Mouse (Mus musculus) layer of hippocampus, adult 2 months (tissue): ENCODE data around the gene Socs3. TPM values are rescaled to one million over a fixed set of nuclear protein-coding genes. Genes with fewer than 3 reads are reported as not detected.

Experiments used
- DNase-seq, 2 experiments: peaks; one replicate each; pipeline ENCODE4 v3.0.0; 2022; ENCODE audit warnings: low spot score in 2 of 2
- H3K27ac ChIP-seq: fragments of 200-600 bp; 2 replicates; pipeline ENCODE4 v1.8.1; 2022
- H3K4me3 ChIP-seq: fragments of 200-600 bp; 2 replicates; pipeline ENCODE4 v1.8.1; 2022; ENCODE audit warnings: mild to moderate bottlenecking
- CTCF ChIP-seq: fragments of 200-600 bp; conservative IDR thresholded peaks from 2 replicates; pipeline ENCODE4 v1.8.1; 2022; ENCODE audit warnings: antibody characterized with exemption, mild to moderate bottlenecking, moderate library complexity
- total RNA-seq, 2 experiments: library from RNA; stranded (reverse); gene quantifications; 2 replicates each; pipeline ENCODE4 v1.2.3; 2021

Gene Socs3
- total RNA-seq, 2 experiments from 2014 or later = 0.92 to 1.3 TPM

DNA sequence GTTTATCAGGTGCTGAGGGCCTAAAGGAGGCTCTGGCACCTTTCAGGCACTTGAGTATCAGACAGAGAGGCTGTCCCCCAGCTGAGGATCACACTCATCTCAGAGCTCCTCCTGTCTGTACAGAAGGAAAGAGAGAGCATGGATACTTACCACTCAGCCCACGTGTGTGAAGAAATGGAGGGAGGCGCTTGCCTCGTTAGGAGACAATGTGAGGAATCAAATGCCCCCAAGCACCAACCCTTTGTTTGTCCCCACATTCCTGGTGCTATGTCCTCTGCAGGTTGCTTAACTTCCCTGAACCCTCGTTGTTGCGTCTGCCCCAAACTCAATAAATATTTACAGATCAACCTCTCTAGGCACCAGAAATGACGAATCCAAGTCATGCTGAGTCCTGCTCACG lies 4.8 kb downstream of the Socs3 start:
- no peak overlapping the region for H3K27ac ChIP-seq
- DNase-seq = no peak
- TF ChIP-seq CTCF = no peak
- no peak overlapping the region for H3K4me3 ChIP-seq

DNA sequence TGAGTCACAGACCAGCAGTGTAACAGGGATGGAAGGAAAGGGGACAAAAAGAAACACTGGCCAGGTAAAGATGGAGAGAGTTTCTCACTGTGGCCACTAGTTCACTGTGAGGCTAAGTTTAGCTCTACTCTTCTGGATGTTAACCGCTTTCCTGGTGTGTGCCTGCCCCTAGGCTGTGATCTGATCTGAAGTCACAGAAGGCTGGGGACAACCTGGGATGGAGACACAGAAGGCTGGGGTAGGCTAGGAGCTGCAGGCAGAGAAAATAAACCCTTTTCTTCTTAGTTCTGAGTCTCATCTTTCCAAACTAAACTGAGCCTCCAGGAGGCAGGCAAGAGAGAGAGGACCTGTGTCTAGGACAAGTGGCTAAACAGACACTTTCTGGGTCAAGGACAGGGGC lies 5.6 kb downstream of the Socs3 start:
- TF ChIP-seq CTCF = peak; percentile 2; the same call in 1 of the 2 replicates
- peak overlapping the region; percentile 82 for H3K27ac ChIP-seq
- DNase-seq = no peak
- H3K4me3 ChIP-seq = no peak overlapping the region

DNA sequence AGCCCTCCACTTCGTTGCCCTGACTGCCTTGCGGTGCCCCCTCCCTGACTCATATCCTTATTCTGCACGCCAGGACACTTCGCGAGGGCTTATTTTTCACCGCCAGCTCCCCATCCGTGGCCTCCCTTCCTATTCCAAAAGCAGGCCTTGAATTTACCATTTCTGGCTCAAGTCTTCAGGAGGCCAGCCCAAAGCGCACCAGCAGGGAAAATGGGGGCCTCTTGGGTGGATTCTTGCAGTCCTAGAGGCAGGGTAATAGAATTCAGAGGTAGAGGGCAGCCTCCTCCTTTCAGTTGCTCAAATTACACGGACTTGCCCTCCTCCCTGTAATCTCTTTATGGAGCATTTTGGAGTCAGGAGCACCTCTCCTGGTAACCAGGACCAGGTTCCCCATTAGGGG lies 6.0 kb downstream of the Socs3 start:
- peak overlapping the region; percentile 82 for H3K27ac ChIP-seq

DNA sequence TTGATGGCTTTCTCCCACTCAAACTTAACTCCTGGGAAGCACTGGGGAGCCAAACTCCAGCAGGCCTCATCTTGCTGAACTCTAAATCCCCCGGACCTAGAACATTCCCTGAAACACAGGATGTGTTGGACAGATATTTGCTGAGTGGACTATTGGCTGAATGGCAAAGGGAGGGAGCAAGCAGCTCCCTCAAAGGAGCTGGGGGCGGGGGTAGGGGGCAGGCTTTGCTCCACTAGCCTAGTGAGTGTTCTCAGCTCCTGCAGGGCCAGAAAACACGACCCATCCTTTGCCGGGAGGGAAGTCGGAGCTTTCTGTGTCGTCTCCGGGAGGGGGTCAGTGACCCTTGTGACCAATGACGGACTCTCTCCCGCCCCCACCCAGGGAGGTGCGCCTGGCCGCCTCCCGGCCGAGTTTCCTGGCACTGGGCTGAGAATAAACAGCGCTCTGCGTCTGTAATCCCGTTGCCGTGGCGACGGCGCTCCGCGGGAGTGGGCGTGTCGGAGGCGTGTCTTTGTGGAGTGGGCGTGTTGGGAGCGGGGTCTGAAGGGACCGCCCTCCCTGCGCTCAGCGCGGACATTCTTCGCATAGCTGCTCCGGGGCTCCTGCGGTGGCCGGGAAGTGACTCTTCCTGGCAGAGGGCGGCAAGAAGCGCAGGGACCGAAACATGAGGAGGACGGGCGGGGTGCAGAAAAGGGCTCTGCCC lies 6.6 kb downstream of the Socs3 start:
- Histone ChIP-seq H3K4me3 (peak overlapping the region; percentile 49), H3K27ac (peak overlapping the region; percentile 82)
- peak; percentile 50 for TF ChIP-seq CTCF
- peak; percentile 97 for DNase-seq

More for the DNA sequence above, 6.0 kb downstream of the Socs3 start:
- DNase-seq = no peak
- TF ChIP-seq CTCF = no peak
- peak overlapping the region; percentile 49 for H3K4me3 ChIP-seq

DNA sequence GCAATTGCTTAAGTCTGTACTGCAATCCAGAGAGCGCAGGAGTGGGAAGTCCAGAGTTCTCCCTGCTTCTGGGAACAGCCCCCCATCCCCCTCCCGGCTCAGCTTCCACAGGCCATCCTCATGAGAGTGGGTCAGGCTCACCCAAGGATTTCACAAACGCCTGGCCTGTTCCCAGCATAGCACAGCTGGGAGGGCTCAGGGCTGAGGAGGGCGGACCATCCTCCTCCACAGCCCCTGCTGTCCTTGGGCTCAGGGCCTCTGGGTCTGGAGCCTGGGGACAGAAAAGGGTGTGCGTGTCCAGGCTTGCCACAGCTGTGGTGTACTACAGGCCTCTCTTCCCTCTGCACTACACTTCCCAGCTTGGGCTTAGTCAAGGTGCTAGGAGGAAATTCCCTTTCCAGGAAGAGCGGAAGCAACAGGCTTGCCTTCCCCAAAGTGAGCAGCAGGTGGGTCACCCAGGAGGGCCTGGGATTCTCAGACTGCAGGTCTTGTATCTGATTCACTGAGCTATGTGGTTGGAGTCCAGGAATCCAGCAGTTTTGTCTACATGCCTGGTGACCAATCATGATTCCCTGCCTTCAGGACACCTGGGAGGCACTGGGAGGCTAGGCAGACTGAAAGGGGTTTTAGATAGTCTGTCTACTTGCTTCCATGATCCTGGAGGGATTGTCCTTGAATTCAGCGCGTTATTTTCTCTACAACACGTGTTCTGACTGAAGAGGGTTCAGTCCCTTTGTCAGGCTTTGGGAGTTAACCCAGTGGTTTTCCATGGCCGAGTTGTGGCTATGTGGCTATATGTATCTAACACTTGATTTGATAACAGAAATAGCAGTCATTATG lies 7.4 kb downstream of the Socs3 start:
- Histone ChIP-seq H3K27ac (peak overlapping the region; percentile 73), H3K4me3 (no peak overlapping the region; the same call in 1 of the 2 replicates)
- TF ChIP-seq CTCF = no peak
- no peak for DNase-seq

DNA sequence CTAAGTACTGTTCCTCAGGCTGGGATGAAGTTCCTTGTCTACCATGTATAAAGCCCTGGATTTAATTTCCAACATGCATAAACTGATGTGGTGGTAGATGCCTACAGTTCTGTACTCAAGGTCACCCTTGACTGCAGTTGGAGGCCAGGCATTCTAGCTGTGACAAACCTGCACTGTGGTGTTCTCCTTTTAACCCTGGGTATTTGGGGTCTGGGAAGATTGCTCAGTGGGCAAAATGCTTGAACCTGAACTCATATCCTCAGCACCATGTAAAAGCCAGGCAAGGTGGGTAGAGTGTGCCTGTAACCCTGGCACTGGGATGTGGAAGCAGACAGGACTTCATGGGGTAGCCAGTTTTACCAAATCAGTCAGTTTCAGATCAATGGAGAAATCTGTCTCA lies 9.2 kb downstream of the Socs3 start:
- DNase-seq = no peak
- TF ChIP-seq CTCF = no peak
- Histone ChIP-seq H3K4me3 (no peak overlapping the region), H3K27ac (no peak overlapping the region)

DNA sequence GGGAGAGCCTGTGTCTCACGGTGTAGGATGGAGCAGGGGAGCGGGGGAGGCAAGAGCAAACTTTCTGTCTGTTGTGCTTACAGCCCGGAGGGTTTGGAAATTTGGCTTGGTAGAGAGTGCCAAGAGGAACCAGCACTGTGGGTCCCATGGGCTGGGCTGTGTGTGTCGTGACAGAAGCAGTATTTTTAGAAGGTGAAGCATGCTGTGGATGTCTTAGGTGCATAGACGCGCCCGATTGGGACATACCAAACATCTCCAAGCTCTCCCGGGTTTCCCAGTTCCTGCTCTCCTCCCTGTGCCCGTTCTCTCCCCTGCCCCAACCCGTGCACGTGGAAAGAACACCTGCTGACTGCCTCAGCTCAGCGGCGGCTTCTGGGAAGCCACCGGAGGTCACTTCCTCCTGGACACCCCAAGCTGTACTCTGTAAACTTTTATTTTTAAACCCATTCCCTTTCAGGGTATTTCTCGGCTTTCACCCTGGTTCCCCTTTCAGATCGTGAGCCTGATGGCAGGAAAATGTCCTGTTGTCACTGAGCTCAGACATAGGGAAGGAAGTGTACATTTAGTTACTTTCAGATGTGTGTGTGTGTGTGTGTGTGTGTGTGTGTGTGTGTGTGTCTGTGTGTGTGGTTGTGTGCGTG lies 10.0 kb downstream of the Socs3 start:
- no peak for TF ChIP-seq CTCF
- no peak overlapping the region for H3K4me3 ChIP-seq
- no peak for DNase-seq
- no peak overlapping the region; the same call in 1 of the 2 replicates for H3K27ac ChIP-seq

DNA sequence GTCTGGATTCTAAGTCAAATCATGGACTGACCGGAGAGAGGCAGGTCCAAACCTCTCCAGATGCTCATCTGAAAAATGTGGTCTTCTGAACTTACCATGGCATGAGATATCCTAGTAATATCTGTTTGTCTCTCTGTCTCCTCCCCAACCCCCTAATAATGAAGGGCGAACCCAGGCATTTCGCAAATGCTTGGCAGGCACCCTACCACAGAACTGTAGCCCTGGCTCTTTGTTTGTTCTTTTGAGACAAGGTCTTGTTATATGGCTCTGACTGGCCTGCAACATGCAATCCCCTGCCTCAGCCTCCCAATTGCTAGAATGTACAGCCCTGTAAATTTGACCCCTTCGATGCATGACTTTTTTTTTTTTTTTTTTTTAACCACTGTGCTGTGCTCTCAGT lies 10.7 kb downstream of the Socs3 start:
- Histone ChIP-seq H3K27ac (no peak overlapping the region; the same call in 1 of the 2 replicates), H3K4me3 (no peak overlapping the region)
- TF ChIP-seq CTCF = no peak
- no peak for DNase-seq

DNA sequence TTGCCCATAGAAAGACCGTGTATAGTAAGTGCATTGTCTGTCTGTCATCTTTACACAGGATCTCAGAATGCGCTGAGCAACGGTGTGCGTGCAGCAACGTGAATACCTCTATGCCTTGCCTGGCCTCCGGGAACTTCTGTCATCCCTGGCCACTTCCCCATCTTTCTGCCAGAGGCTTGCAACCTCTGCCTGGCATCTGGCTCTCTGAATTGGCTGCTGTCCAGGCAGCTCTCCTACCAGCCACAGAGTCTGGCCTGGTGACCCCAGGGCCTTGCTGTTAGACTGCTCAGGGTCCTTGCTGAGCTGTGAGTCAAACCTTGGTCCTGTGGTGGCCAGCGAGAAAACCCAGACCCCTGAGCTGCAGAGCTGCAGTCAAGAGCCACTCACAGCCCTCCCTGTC lies 11.7 kb downstream of the Socs3 start:
- Histone ChIP-seq H3K4me3 (no peak overlapping the region), H3K27ac (no peak overlapping the region)
- TF ChIP-seq CTCF = no peak
- DNase-seq = no peak

DNA sequence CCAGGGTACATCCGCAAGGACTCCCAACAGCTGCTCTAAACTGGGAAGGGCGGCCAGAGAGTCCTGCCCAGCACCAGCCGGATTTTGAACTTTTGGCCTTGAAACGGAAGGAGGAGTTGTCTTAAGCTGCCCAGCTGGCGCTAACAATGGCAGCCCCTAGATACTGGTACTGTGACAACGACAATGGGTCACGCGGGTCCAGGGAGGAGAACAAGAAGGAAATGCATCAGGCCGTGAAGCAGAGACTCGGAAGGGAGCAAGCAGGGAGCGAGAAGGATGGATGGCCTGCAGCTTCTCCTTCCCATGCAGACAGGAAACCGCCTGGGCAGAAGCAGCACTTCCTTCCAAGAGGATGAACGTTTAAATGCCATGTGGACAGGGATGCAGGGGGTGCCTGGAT lies 14.2 kb downstream of the Socs3 start:
- H3K4me3 ChIP-seq = no peak overlapping the region
- no peak for DNase-seq
- no peak for TF ChIP-seq CTCF
- no peak overlapping the region for H3K27ac ChIP-seq

DNA sequence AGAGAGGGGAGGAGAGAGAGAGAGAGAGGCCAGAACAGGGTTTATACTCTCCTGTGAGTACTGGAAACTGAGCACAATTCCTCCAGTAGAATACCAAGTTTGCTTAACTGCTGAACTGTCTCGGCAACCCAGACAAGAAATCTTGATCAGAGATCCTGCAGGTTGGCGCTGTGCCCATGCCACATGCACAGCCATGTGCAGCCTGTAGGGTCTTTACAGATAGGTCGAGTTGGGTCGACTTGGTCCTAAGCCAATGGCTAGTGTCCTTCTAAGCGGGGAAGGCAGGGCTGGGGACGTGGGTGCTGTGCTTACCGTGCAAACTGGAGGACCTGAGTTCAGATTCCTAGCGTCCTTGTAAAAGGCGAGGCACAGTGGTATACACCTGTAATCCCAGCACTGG lies 15.0 kb downstream of the Socs3 start:
- TF ChIP-seq CTCF = no peak
- DNase-seq = no peak
- H3K27ac ChIP-seq = no peak overlapping the region
- H3K4me3 ChIP-seq = no peak overlapping the region

DNA sequence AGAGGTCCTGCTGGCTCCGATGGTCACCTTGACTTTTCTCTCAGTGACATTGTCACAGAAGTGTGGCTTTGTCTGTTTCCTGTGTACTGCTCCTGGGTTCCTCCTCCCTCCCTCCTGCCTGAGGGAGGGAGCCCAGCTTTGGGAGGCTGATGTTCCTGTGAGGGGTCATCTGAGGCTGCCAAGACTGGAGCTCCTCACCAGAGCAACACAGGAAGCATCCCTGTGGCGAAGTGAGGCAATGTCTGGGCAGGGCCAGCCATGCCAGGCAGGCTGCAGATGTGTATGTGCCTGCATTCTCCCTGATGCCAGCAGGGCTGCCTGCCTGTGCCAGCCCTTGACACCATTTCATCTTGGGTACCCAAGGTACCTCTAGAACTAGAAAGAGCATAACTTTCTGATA lies 15.8 kb downstream of the Socs3 start:
- no peak overlapping the region for H3K27ac ChIP-seq
- DNase-seq = no peak
- peak; percentile 45 for TF ChIP-seq CTCF
- H3K4me3 ChIP-seq = no peak overlapping the region
